Mouse (Mus musculus): Measurements from ENCODE around the gene H2-M2. TPM values are rescaled to one million over a fixed set of nuclear protein-coding genes. Genes with fewer than 3 reads are reported as not detected.
"Not testable (repeated sequence)": the region's sequence is repeated elsewhere in the genome, so short reads cannot be mapped to it uniquely, and the experiment has no call there.

The H2-M2 gene
- polyA plus RNA-seq (2012; rRNA removed): not detected in 2 replicates

GRCm38 (mm10) chr17:37483452-37483851, at the start of gene H2-M2:
Gene H2-M2, minus strand, starts transcription at chr17:37483552.
- no peak for DNase-seq (ENCODE audit: extremely low spot score in 1 of 2, low spot score in 1 of 2)

GRCm38 (mm10) chr17:37525427-37525826, 42.1 kb upstream of the H2-M2 start:
- peak in 1 of 2 experiments; percentile 13 for DNase-seq (ENCODE audit: extremely low spot score in 1 of 2, low spot score in 1 of 2)

- not testable (repeated sequence) for DNase-seq (ENCODE audit: extremely low spot score in 1 of 2, low spot score in 1 of 2)
These were observed 41.3 kb upstream of the H2-M2 start for GRCm38 (mm10) chr17:37524612-37525011.

- DNase-seq (ENCODE audit: extremely low spot score in 1 of 2, low spot score in 1 of 2): no peak
These were observed 24.4 kb upstream of the H2-M2 start, which contains the start of gene Olfr111 for GRCm38 (mm10) chr17:37507730-37508129. Gene Olfr111, plus strand, starts transcription at chr17:37508030.

- DNase-seq (ENCODE audit: extremely low spot score in 1 of 2, low spot score in 1 of 2): peak; percentile 3 to 19
These were observed 8.7 kb upstream of the H2-M2 start, which contains the start of gene Olfr110 for GRCm38 (mm10) chr17:37491930-37492518. Gene Olfr110, plus strand, starts transcription at chr17:37492468.

GRCm38 (mm10) chr17:37458616-37459015, 24.7 kb downstream of the H2-M2 start, which contains the start of gene Olfr109:
Gene Olfr109, plus strand, starts transcription at chr17:37458916.
- no peak for DNase-seq (ENCODE audit: extremely low spot score in 1 of 2, low spot score in 1 of 2)

GRCm38 (mm10) chr17:37445180-37445579, 38.2 kb downstream of the H2-M2 start, which contains the start of gene Olfr108:
Gene Olfr108, plus strand, starts transcription at chr17:37445480.
- no peak for DNase-seq (ENCODE audit: extremely low spot score in 1 of 2, low spot score in 1 of 2)

Other genes starting within 250 kb of the H2-M2 start
- gene Olfr97, start 246.2 kb downstream of the H2-M2 start, polyA plus RNA-seq (2012; rRNA removed): not detected in 2 replicates
- not detected in 2 replicates for gene Olfr98, start 219.8 kb downstream of the H2-M2 start, polyA plus RNA-seq (2012; rRNA removed)
- 2.4 and 3.0 TPM in 2 replicates for gene H2-M3, start 213.3 kb downstream of the H2-M2 start, polyA plus RNA-seq (2012; rRNA removed)
- 0.08 TPM in 1 of 2 replicates, not detected in the other for gene Olfr99, start 200.1 kb downstream of the H2-M2 start, polyA plus RNA-seq (2012; rRNA removed)
- gene Olfr101, start 179.2 kb downstream of the H2-M2 start, polyA plus RNA-seq (2012; rRNA removed): 0.23 TPM in 1 of 2 replicates, not detected in the other
- gene Olfr102, start 166.5 kb downstream of the H2-M2 start, polyA plus RNA-seq (2012; rRNA removed): 0.08 TPM in 1 of 2 replicates, not detected in the other
- gene Olfr103, start 143.9 kb downstream of the H2-M2 start, polyA plus RNA-seq (2012; rRNA removed): not detected in 2 replicates
- gene Olfr104-ps, start 124.0 kb downstream of the H2-M2 start, polyA plus RNA-seq (2012; rRNA removed): not detected in 2 replicates
- gene Olfr105-ps, start 104.5 kb downstream of the H2-M2 start, polyA plus RNA-seq (2012; rRNA removed): not detected in 2 replicates
- gene Olfr106-ps, start 93.2 kb downstream of the H2-M2 start, polyA plus RNA-seq (2012; rRNA removed): not detected in 2 replicates
- not detected in 2 replicates for gene Olfr107, start 84.3 kb downstream of the H2-M2 start, polyA plus RNA-seq (2012; rRNA removed)
- gene Olfr108, start 38.1 kb downstream of the H2-M2 start, polyA plus RNA-seq (2012; rRNA removed): not detected in 2 replicates
- 0.02 TPM in 1 of 2 replicates, not detected in the other for gene Olfr109, start 24.6 kb downstream of the H2-M2 start, polyA plus RNA-seq (2012; rRNA removed)
- gene Olfr110, start 8.9 kb upstream of the H2-M2 start, polyA plus RNA-seq (2012; rRNA removed): 0.82 and 0.96 TPM in 2 replicates
- 1.3 and 1.6 TPM in 2 replicates for gene Olfr111, start 24.5 kb upstream of the H2-M2 start, polyA plus RNA-seq (2012; rRNA removed)
- not detected in 2 replicates for gene Olfr112, start 85.9 kb upstream of the H2-M2 start, polyA plus RNA-seq (2012; rRNA removed)
- not detected in 2 replicates for gene Olfr113, start 94.1 kb upstream of the H2-M2 start, polyA plus RNA-seq (2012; rRNA removed)
- gene Olfr114, start 109.2 kb upstream of the H2-M2 start, polyA plus RNA-seq (2012; rRNA removed): not detected in 2 replicates
- 0.11 TPM in 1 of 2 replicates, not detected in the other for gene Olfr115, start 143.6 kb upstream of the H2-M2 start, polyA plus RNA-seq (2012; rRNA removed)
- gene Olfr116, start 143.6 kb upstream of the H2-M2 start, polyA plus RNA-seq (2012; rRNA removed): not detected in 2 replicates
- gene Olfr117, start 180.2 kb upstream of the H2-M2 start, polyA plus RNA-seq (2012; rRNA removed): not detected in 2 replicates
- gene Olfr118, start 183.4 kb upstream of the H2-M2 start, polyA plus RNA-seq (2012; rRNA removed): 0.10 and 0.15 TPM in 2 replicates
- 0.06 TPM in 1 of 2 replicates, not detected in the other for gene Olfr119, start 213.0 kb upstream of the H2-M2 start, polyA plus RNA-seq (2012; rRNA removed)
- not detected in 2 replicates for gene Olfr120, start 238.3 kb upstream of the H2-M2 start, polyA plus RNA-seq (2012; rRNA removed)